Mouse (Mus musculus): ENCODE results near the gene Map4k2. TPM values are rescaled to one million over a fixed set of nuclear protein-coding genes. Genes with fewer than 3 reads are reported as not detected.
A peak's percentile ranks its signal among the peaks of the same experiment; 100 is the strongest.

Gene Map4k2
- total and polyA plus RNA-seq, 3 experiments = 55.5 to 119 (median 95.2) TPM

GRCm38 (mm10) chr19:6375423-6376254, 34.7 kb downstream of the Map4k2 start:
- Histone ChIP-seq H3K27me3 (replicated peaks) (no peaks in the 10 kb centered on the region), H3K4me1 (ENCODE audit: control insufficient read depth in 1 of 2, insufficient read depth in 2 of 2) (peaks cover 2 to 53% of the 10 kb centered on the region in 2 experiments; a peak in 3 of 4 replicates), H3K9me3 (replicated peaks; ENCODE audit: low read length) (no peaks in the 10 kb centered on the region), H3K36me3 (replicated peaks in 1 of 2; ENCODE audit: control insufficient read depth in 1 of 2, insufficient read depth in 1 of 2, low read length in 1 of 2) (peaks cover 89 to 96% of the 10 kb centered on the region in 2 experiments), H3K27ac (ENCODE audit: insufficient read depth, low read depth) (no peak overlapping the region), H3K4me3 (replicated peaks in 1 of 3; ENCODE audit: low read depth in 2 of 3, low read length in 2 of 3, poor library complexity in 1 of 3) (no peak overlapping the region), H3K4me2 (ENCODE audit: insufficient read depth, low read depth, poor library complexity, severe bottlenecking) (no peak overlapping the region), H3K79me2 (replicated peaks; ENCODE audit: control insufficient read depth, extremely low read depth, insufficient read depth, poor library complexity, severe bottlenecking) (peaks cover 11% of the 10 kb centered on the region), H3K9ac (ENCODE audit: insufficient read depth, low read depth) (no peak overlapping the region)
- in situ Hi-C loops (cut with MboI; ENCODE audit: low pct_ligation_motif_present, low pct_unique_long_range_greater_than_20kb, low sequenced_read_pairs) = no loop called here
- DNase-seq (ENCODE audit: extremely low read depth) = no peak
- dilution Hi-C loops (cut with MboI; ENCODE audit: extremely low pct_ligation_motif_present, extremely low pct_unique_long_range_greater_than_20kb, low sequenced_read_pairs) = no loop called here
- no peak for TF ChIP-seq ZMIZ1 (IDR thresholded peaks at IDR 0.05; ENCODE audit: low read depth, low read length)
- no peak for TF ChIP-seq SMC3 (IDR thresholded peaks at IDR 0.05; ENCODE audit: low read depth, low read length)
- TF ChIP-seq TCF12 (IDR thresholded peaks at IDR 0.05; ENCODE audit: low read depth, low read length) = no peak
- TF ChIP-seq IRF4 (IDR thresholded peaks at IDR 0.05; ENCODE audit: low read depth, low read length) = no peak
- TF ChIP-seq RAD21 (IDR thresholded peaks at IDR 0.05; ENCODE audit: low read depth, low read length) = no peak
- TF ChIP-seq MAX (IDR thresholded peaks at IDR 0.05; ENCODE audit: low read length) = no peak
- no peak for TF ChIP-seq GABPA (IDR thresholded peaks at IDR 0.05; ENCODE audit: insufficient replicate concordance, low read depth, low read length)
- no peak for TF ChIP-seq MEF2A (IDR thresholded peaks at IDR 0.05; ENCODE audit: borderline replicate concordance, low read depth, low read length)
- TF ChIP-seq E2F4 (IDR thresholded peaks at IDR 0.05; ENCODE audit: insufficient replicate concordance, low read depth, low read length) = no peak
- no peak for TF ChIP-seq SIN3A (IDR thresholded peaks at IDR 0.05; ENCODE audit: low read length)
- TF ChIP-seq UBTF (IDR thresholded peaks at IDR 0.05; ENCODE audit: low read depth, low read length) = no peak
- no peak for TF ChIP-seq CTCF (conservative IDR thresholded peaks at IDR 0.05 in 1 of 2, IDR thresholded peaks at IDR 0.05 in 1 of 2; ENCODE audit: low read depth in 2 of 2, low read length in 2 of 2)
- no peak for TF ChIP-seq RCOR1 (conservative IDR thresholded peaks at IDR 0.05; ENCODE audit: low read depth, low read length)
- no peak for TF ChIP-seq POLR2A (IDR thresholded peaks at IDR 0.05; ENCODE audit: low read depth, low read length)
- no peak for TF ChIP-seq USF2 (conservative IDR thresholded peaks at IDR 0.05; ENCODE audit: low read depth, low read length)
- no peak for TF ChIP-seq MAFK (IDR thresholded peaks at IDR 0.05; ENCODE audit: insufficient replicate concordance, low read length)
- TF ChIP-seq JUND (conservative IDR thresholded peaks at IDR 0.05; ENCODE audit: low read depth, low read length) = no peak
- TF ChIP-seq CHD1 (IDR thresholded peaks at IDR 0.05; ENCODE audit: low read depth, low read length) = no peak
- TF ChIP-seq MAZ (IDR thresholded peaks at IDR 0.05; ENCODE audit: low read depth, low read length) = no peak

- dilution Hi-C loops (cut with MboI; ENCODE audit: extremely low pct_ligation_motif_present, extremely low pct_unique_long_range_greater_than_20kb, low sequenced_read_pairs) = no loop called here
- H3K9me3 ChIP-seq (replicated peaks; ENCODE audit: low read length) = no peaks in the 10 kb centered on the region
- in situ Hi-C loops (cut with MboI; ENCODE audit: low pct_ligation_motif_present, low pct_unique_long_range_greater_than_20kb, low sequenced_read_pairs) = no loop called here
- H3K4me1 ChIP-seq (ENCODE audit: control insufficient read depth in 1 of 2, insufficient read depth in 2 of 2) = peaks cover 2 to 48% of the 10 kb centered on the region in 2 experiments; a peak in 2 of 4 replicates
- H3K4me2 ChIP-seq (ENCODE audit: insufficient read depth, low read depth, poor library complexity, severe bottlenecking) = no peak overlapping the region
- DNase-seq (ENCODE audit: extremely low read depth) = no peak
- no peaks in the 10 kb centered on the region for H3K27me3 ChIP-seq (replicated peaks)
- no peak overlapping the region for H3K27ac ChIP-seq (ENCODE audit: insufficient read depth, low read depth)
- peaks cover 83 to 96% of the 10 kb centered on the region in 2 experiments for H3K36me3 ChIP-seq (replicated peaks in 1 of 2; ENCODE audit: control insufficient read depth in 1 of 2, insufficient read depth in 1 of 2, low read length in 1 of 2)
- no peak overlapping the region for H3K9ac ChIP-seq (ENCODE audit: insufficient read depth, low read depth)
- TF ChIP-seq KAT2A (IDR thresholded peaks at IDR 0.05; ENCODE audit: insufficient replicate concordance, low read length) (no peak), EP300 (IDR thresholded peaks at IDR 0.05; ENCODE audit: low read length) (no peak), MEF2A (IDR thresholded peaks at IDR 0.05; ENCODE audit: borderline replicate concordance, low read depth, low read length) (no peak), GABPA (IDR thresholded peaks at IDR 0.05; ENCODE audit: insufficient replicate concordance, low read depth, low read length) (no peak), CHD2 (IDR thresholded peaks at IDR 0.05; ENCODE audit: low read length) (no peak), CTCF (conservative IDR thresholded peaks at IDR 0.05 in 1 of 2, IDR thresholded peaks at IDR 0.05 in 1 of 2; ENCODE audit: low read depth in 2 of 2, low read length in 2 of 2) (peak; percentile 47 to 62; a peak in 3 of 4 replicates), ZC3H11A (IDR thresholded peaks at IDR 0.05; ENCODE audit: low read depth, low read length) (no peak)
- H3K79me2 ChIP-seq (replicated peaks; ENCODE audit: control insufficient read depth, extremely low read depth, insufficient read depth, poor library complexity, severe bottlenecking) = peaks cover 8% of the 10 kb centered on the region
- no peak overlapping the region for H3K4me3 ChIP-seq (replicated peaks in 1 of 3; ENCODE audit: low read depth in 2 of 3, low read length in 2 of 3, poor library complexity in 1 of 3)
Measured at GRCm38 (mm10) chr19:6376255-6376564, 35.3 kb downstream of the Map4k2 start.
